Comparison of ENCODE assay signal across 8 mouse cellular contexts in the genomic region with DNA sequence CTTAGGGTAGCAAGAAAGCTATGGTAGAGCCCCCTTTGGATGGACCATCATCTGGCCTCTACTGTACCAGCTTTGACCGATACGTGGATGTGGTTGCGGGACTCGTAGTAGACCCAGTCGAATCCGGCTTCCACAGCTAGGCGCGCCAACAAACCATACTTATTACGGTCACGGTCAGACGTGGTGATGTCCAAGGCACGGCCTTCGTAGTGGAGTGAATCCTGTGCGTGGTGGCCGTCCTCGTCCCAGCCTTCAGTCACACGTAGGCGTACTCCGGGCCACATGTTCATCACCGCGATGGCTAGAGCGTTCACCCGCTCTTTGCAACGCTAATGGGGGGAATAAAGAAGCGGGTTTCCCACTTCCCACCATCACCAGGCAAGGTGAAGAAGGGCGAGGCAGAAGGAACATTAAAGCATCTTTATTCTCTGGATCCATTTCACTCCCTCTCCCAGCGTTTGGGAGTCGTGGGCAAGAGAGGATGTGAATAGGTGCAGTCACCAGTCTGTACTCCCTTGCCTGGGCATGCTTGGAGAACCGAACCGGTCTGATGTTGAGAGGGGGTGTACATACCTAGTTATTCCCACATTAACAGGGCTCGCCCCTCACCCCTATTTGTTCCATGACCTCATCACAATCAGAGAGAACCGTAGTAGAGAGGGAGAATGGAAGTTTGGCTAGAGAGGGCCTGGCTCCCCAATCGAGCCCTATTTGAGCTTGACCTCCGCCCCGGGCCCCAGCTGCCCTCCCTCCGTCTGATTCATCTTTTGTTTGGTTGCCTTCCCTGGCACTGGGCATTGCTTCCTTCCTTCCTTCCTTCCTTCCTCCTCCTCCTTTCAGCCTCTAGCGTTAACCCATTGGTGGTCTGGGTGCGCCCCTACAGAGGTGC. TPM values are rescaled to one million over a fixed set of nuclear protein-coding genes. Genes with fewer than 3 reads are reported as not detected.
DNase-seq lines count a peak whose midpoint lies in the region; ATAC-seq lines count a peak whose summit lies in the region.

No protein-coding gene starts in this region.

- intact Hi-C loops in heart, postnatal 14 days (cut with DNase I), result no loop called here
- intact Hi-C loops in gastrocnemius, postnatal 36 days (cut with DNase I), result loop anchor here (5.0 kb wide), 1 partner anchor 97 kb away; no protein-coding TSS in a partner anchor

- H3K9ac ChIP-seq in heart, embryonic 11.5 days (ENCODE audit: low read depth, low read length), result peak overlapping the region; percentile 74
- peak overlapping the region; percentile 42 for H3K9ac ChIP-seq in embryonic facial prominence, embryonic 12.5 days
- H3K9ac ChIP-seq in intestine, embryonic 15.5 days, result peak overlapping the region; percentile 31; the same call in 1 of the 2 replicates
- peak overlapping the region; percentile 57; the same call in 1 of the 2 replicates for H3K9ac ChIP-seq in midbrain, embryonic 16.5 days (ENCODE audit: low read depth, low read length)

- WGBS in heart, embryonic 11.5 days (ENCODE audit: insufficient replicate concordance), result 4% methylated on average over 38 of the region's 38 CpGs
- 3% methylated on average over 38 of the region's 38 CpGs for WGBS in embryonic facial prominence, embryonic 12.5 days
- WGBS in intestine, embryonic 15.5 days, result 6% methylated on average over 38 of the region's 38 CpGs
- 6% methylated on average over 38 of the region's 38 CpGs for WGBS in midbrain, embryonic 16.5 days

- no peaks in the 10 kb centered on the region for H3K36me3 ChIP-seq in heart, embryonic 11.5 days (ENCODE audit: control insufficient read depth, insufficient read depth, low read length)
- no peaks in the 10 kb centered on the region for H3K36me3 ChIP-seq in embryonic facial prominence, embryonic 12.5 days
- H3K36me3 ChIP-seq in intestine, embryonic 15.5 days, result no peaks in the 10 kb centered on the region
- no peaks in the 10 kb centered on the region for H3K36me3 ChIP-seq in midbrain, embryonic 16.5 days (ENCODE audit: control insufficient read depth, insufficient read depth, low read length)

- ATAC-seq in heart, embryonic 11.5 days (replicated peaks; ENCODE audit: insufficient number of reproducible peaks, low FRiP score, low TSS enrichment), result no peak
- ATAC-seq in embryonic facial prominence, embryonic 12.5 days (ENCODE audit: insufficient number of reproducible peaks, insufficient read depth, low FRiP score, low TSS enrichment), result no peak
- ATAC-seq in intestine, embryonic 15.5 days, result no peak
- ATAC-seq in midbrain, embryonic 16.5 days, result no peak

- no peak for DNase-seq in heart, postnatal 14 days
- DNase-seq in thymus, postnatal 36 days, result no peak
- no peak for DNase-seq in gastrocnemius, postnatal 36 days
- DNase-seq in left cerebral cortex, adult 8-10 months (ENCODE audit: low spot score in 2 of 2), result no peak

- peak overlapping the region; percentile 61 for H3K4me3 ChIP-seq in heart, embryonic 11.5 days (ENCODE audit: low read depth, low read length)
- peak overlapping the region; percentile 52 for H3K4me3 ChIP-seq in embryonic facial prominence, embryonic 12.5 days
- peak overlapping the region; percentile 54 for H3K4me3 ChIP-seq in intestine, embryonic 15.5 days (replicated peaks)
- peak overlapping the region; percentile 54 for H3K4me3 ChIP-seq in midbrain, embryonic 16.5 days (ENCODE audit: low read depth, low read length)

- peaks cover 63% of the 10 kb centered on the region for H3K27me3 ChIP-seq in heart, embryonic 11.5 days (ENCODE audit: control insufficient read depth, insufficient read depth, low read length)
- peaks cover 91% of the 10 kb centered on the region for H3K27me3 ChIP-seq in embryonic facial prominence, embryonic 12.5 days
- peaks cover 75% of the 10 kb centered on the region for H3K27me3 ChIP-seq in intestine, embryonic 15.5 days (replicated peaks)
- peaks cover 59% of the 10 kb centered on the region for H3K27me3 ChIP-seq in midbrain, embryonic 16.5 days (ENCODE audit: control insufficient read depth, insufficient read depth, low read depth, low read length)

- H3K4me1 ChIP-seq in heart, embryonic 11.5 days (ENCODE audit: control insufficient read depth, insufficient read depth, low read length), result peaks cover 48% of the 10 kb centered on the region
- H3K4me1 ChIP-seq in embryonic facial prominence, embryonic 12.5 days, result peaks cover 37% of the 10 kb centered on the region
- H3K4me1 ChIP-seq in intestine, embryonic 15.5 days (replicated peaks), result peaks cover 45% of the 10 kb centered on the region
- H3K4me1 ChIP-seq in midbrain, embryonic 16.5 days (ENCODE audit: control insufficient read depth, insufficient read depth, low read length), result peaks cover 30% of the 10 kb centered on the region

- H3K4me2 ChIP-seq in heart, embryonic 11.5 days, result peak overlapping the region; percentile 100
- H3K4me2 ChIP-seq in embryonic facial prominence, embryonic 12.5 days (replicated peaks), result peak overlapping the region; percentile 98
- H3K4me2 ChIP-seq in intestine, embryonic 15.5 days (replicated peaks), result peak overlapping the region; percentile 96
- H3K4me2 ChIP-seq in midbrain, embryonic 16.5 days (ENCODE audit: low read length), result peak overlapping the region; percentile 85

- no peaks in the 10 kb centered on the region for H3K9me3 ChIP-seq in heart, embryonic 11.5 days (replicated peaks; ENCODE audit: control insufficient read depth, low read length)
- H3K9me3 ChIP-seq in embryonic facial prominence, embryonic 12.5 days, result no peaks in the 10 kb centered on the region
- H3K9me3 ChIP-seq in intestine, embryonic 15.5 days, result no peaks in the 10 kb centered on the region
- no peaks in the 10 kb centered on the region for H3K9me3 ChIP-seq in midbrain, embryonic 16.5 days (replicated peaks; ENCODE audit: control insufficient read depth, low read length, poor library complexity, severe bottlenecking)

- H3K27ac ChIP-seq in heart, embryonic 11.5 days (ENCODE audit: low read depth, low read length), result peak overlapping the region; percentile 87; the same call in 1 of the 2 replicates
- no peak overlapping the region for H3K27ac ChIP-seq in embryonic facial prominence, embryonic 12.5 days
- H3K27ac ChIP-seq in intestine, embryonic 15.5 days, result no peak overlapping the region
- H3K27ac ChIP-seq in midbrain, embryonic 16.5 days (ENCODE audit: low read length), result no peak overlapping the region

RNA-seq across cellular contexts. Expression of gene Rhebl1, which starts 0.7 kb away (rescaled TPM):
- polyA plus RNA-seq in heart, embryonic 11.5 days (2014; fragmentation: Nextera tagmentation; extraction: Ambion mirVana), result 6.5 and 8.8 TPM in 2 replicates
- 1 to 10 TPM; 1.6 to 2.0 TPM for total RNA-seq in heart, postnatal 14 days (2021)
- polyA plus RNA-seq in embryonic facial prominence, embryonic 12.5 days (2016; fragmentation: Nextera tagmentation; extraction: Ambion mirVana), result 19.3 and 20.7 TPM in 2 replicates
- 10.8 and 12.5 TPM in 2 replicates for polyA plus RNA-seq in intestine, embryonic 15.5 days (2015; fragmentation: Nextera tagmentation; extraction: Ambion mirVana)
- polyA plus RNA-seq in midbrain, embryonic 16.5 days (2015; fragmentation: Nextera tagmentation; extraction: Ambion mirVana), result 37.2 and 38.7 TPM in 2 replicates
- total RNA-seq in gastrocnemius, postnatal 36 days (2021), result 1 to 10 TPM; 1.9 to 3.1 TPM
- 10 to 100 TPM in 2 of 4 experiments, 1 to 10 TPM in 2; 8.4 to 10.9 (median 10.2) TPM for total RNA-seq in left cerebral cortex, adult 8-10 months (2022)

RNA-seq across cellular contexts. Expression of gene Dhh, which starts 3.4 kb away (rescaled TPM):
- polyA plus RNA-seq in heart, embryonic 11.5 days (2014; fragmentation: Nextera tagmentation; extraction: Ambion mirVana), result 2.5 and 5.0 TPM in 2 replicates
- total RNA-seq in heart, postnatal 14 days (2021), result 1 to 10 TPM; 2.0 to 2.7 TPM
- polyA plus RNA-seq in embryonic facial prominence, embryonic 12.5 days (2016; fragmentation: Nextera tagmentation; extraction: Ambion mirVana), result 0.67 and 1.2 TPM in 2 replicates
- polyA plus RNA-seq in intestine, embryonic 15.5 days (2015; fragmentation: Nextera tagmentation; extraction: Ambion mirVana), result 0.96 and 1.1 TPM in 2 replicates
- polyA plus RNA-seq in midbrain, embryonic 16.5 days (2015; fragmentation: Nextera tagmentation; extraction: Ambion mirVana), result 0.36 and 0.39 TPM in 2 replicates
- total RNA-seq in gastrocnemius, postnatal 36 days (2021), result under 1 TPM; 0.41 to 0.96 TPM
- under 1 TPM in 3 of 4 experiments, not detected in 1; 0.12 to 0.39 (median 0.13) TPM for total RNA-seq in left cerebral cortex, adult 8-10 months (2022)

RNA-seq across cellular contexts. Expression of gene Lmbr1l, which starts 23.0 kb away (rescaled TPM):
- polyA plus RNA-seq in heart, embryonic 11.5 days (2014; fragmentation: Nextera tagmentation; extraction: Ambion mirVana), result 4.0 and 5.7 TPM in 2 replicates
- total RNA-seq in heart, postnatal 14 days (2021), result 10 to 100 TPM; 13.6 to 13.7 TPM
- 21.5 and 26.4 TPM in 2 replicates for polyA plus RNA-seq in embryonic facial prominence, embryonic 12.5 days (2016; fragmentation: Nextera tagmentation; extraction: Ambion mirVana)
- polyA plus RNA-seq in intestine, embryonic 15.5 days (2015; fragmentation: Nextera tagmentation; extraction: Ambion mirVana), result 18.6 and 19.0 TPM in 2 replicates
- 27.9 and 33.5 TPM in 2 replicates for polyA plus RNA-seq in midbrain, embryonic 16.5 days (2015; fragmentation: Nextera tagmentation; extraction: Ambion mirVana)
- 1 to 10 TPM; 6.3 to 7.6 TPM for total RNA-seq in gastrocnemius, postnatal 36 days (2021)
- 10 to 100 TPM; 13.7 to 17.9 (median 14.7) TPM for total RNA-seq in left cerebral cortex, adult 8-10 months (2022)

RNA-seq across cellular contexts. Expression of gene Kmt2d, which starts 24.0 kb away (rescaled TPM):
- polyA plus RNA-seq in heart, embryonic 11.5 days (2014; fragmentation: Nextera tagmentation; extraction: Ambion mirVana), result 12.7 and 16.1 TPM in 2 replicates
- total RNA-seq in heart, postnatal 14 days (2021), result 10 to 100 TPM; 63.2 to 64.5 TPM
- 12.9 and 14.2 TPM in 2 replicates for polyA plus RNA-seq in embryonic facial prominence, embryonic 12.5 days (2016; fragmentation: Nextera tagmentation; extraction: Ambion mirVana)
- polyA plus RNA-seq in intestine, embryonic 15.5 days (2015; fragmentation: Nextera tagmentation; extraction: Ambion mirVana), result 9.6 and 10.4 TPM in 2 replicates
- 10.1 and 11.8 TPM in 2 replicates for polyA plus RNA-seq in midbrain, embryonic 16.5 days (2015; fragmentation: Nextera tagmentation; extraction: Ambion mirVana)
- total RNA-seq in gastrocnemius, postnatal 36 days (2021), result 10 to 100 TPM; 42.7 to 46.4 TPM
- total RNA-seq in left cerebral cortex, adult 8-10 months (2022), result 10 to 100 TPM; 65.4 to 88.7 (median 76.5) TPM

RNA-seq across cellular contexts. Expression of gene Tuba1b, which starts 39.4 kb away (rescaled TPM):
- polyA plus RNA-seq in heart, embryonic 11.5 days (2014; fragmentation: Nextera tagmentation; extraction: Ambion mirVana), result 1,819 and 1,826 TPM in 2 replicates
- 100 to 1,000 TPM; 164 to 218 TPM for total RNA-seq in heart, postnatal 14 days (2021)
- polyA plus RNA-seq in embryonic facial prominence, embryonic 12.5 days (2016; fragmentation: Nextera tagmentation; extraction: Ambion mirVana), result 1,598 and 1,609 TPM in 2 replicates
- polyA plus RNA-seq in intestine, embryonic 15.5 days (2015; fragmentation: Nextera tagmentation; extraction: Ambion mirVana), result 1,296 and 1,330 TPM in 2 replicates
- 1,165 and 1,361 TPM in 2 replicates for polyA plus RNA-seq in midbrain, embryonic 16.5 days (2015; fragmentation: Nextera tagmentation; extraction: Ambion mirVana)
- total RNA-seq in gastrocnemius, postnatal 36 days (2021), result 10 to 100 TPM; 21.8 to 23.2 TPM
- 100 to 1,000 TPM; 560 to 600 (median 569) TPM for total RNA-seq in left cerebral cortex, adult 8-10 months (2022)
